Mouse (Mus musculus) kidney, adult 2 months (tissue): ENCODE results near the gene Trim31.
A peak's percentile ranks its signal among the peaks of the same experiment; 100 is the strongest.

ENCODE experiments used
- CTCF ChIP-seq: fragments of 200-500 bp; conservative IDR thresholded peaks from 2 replicates; pipeline ENCODE4 v1.5.1; 2011; ENCODE audit warnings: low read depth, mild to moderate bottlenecking, control low read depth, low read length, moderate library complexity, mixed read lengths; ENCODE audit not compliant: insufficient read depth, insufficient read length
- POLR2A ChIP-seq: fragments of 200-500 bp; IDR thresholded peaks from one replicate; pipeline ENCODE4 v1.6.1; 2011; ENCODE audit warnings: low read depth, low read length, control low read depth

DNA sequence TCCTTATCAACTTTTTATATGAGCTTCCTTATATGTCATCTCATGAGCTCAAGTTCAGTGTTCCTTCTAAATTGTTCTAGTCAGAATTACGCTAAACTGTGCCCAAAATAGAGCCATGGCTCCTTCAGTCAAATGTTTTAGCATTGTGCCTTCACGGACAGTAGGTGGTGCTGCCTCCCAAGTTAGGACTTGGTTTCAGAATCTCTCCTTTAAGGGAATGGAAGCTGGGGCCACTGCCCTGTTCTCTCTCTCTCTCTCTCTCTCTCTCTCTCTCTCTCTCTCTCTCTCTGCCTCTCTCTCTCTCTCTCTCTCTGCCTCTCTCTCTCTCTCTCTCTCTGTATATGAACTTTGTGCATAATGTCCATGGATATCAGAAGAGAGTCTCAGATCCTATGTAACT is 5.6 kb upstream of the Trim31 start:
- TF ChIP-seq CTCF: peak; percentile 74
- no peak for TF ChIP-seq POLR2A
